Mouse (Mus musculus) kidney, postnatal 25 days (tissue): ENCODE results near the gene Arhgap5.

Source experiments
- DNase-seq, 2 experiments: peaks; one replicate each; pipeline ENCODE4 v3.0.0; 2021; ENCODE audit warnings: mixed read lengths in 2 of 2

Arhgap5 gene

GRCm38 (mm10) chr12:52503456-52504320 lies at the start of gene Arhgap5:
TSS of gene Arhgap5 (plus strand) at chr12:52503972.
- DNase-seq, result peak; percentile 97 to 99

GRCm38 (mm10) chr12:52464593-52464992 lies 39.2 kb upstream of the Arhgap5 start:
- DNase-seq, result no peak

GRCm38 (mm10) chr12:52471621-52472020 lies 32.2 kb upstream of the Arhgap5 start:
- no peak for DNase-seq

GRCm38 (mm10) chr12:52473988-52474968 lies 29.5 kb upstream of the Arhgap5 start:
- DNase-seq, result no peak

- DNase-seq, result no peak
Observed at GRCm38 (mm10) chr12:52476036-52476435, 27.7 kb upstream of the Arhgap5 start.

GRCm38 (mm10) chr12:52478611-52479010 lies 25.2 kb upstream of the Arhgap5 start:
- no peak for DNase-seq

- DNase-seq, result no peak
Observed at GRCm38 (mm10) chr12:52479323-52479722, 24.4 kb upstream of the Arhgap5 start.

- DNase-seq, result peak in 1 of 2 experiments; percentile 42
Observed at GRCm38 (mm10) chr12:52480851-52481250, 22.9 kb upstream of the Arhgap5 start.

GRCm38 (mm10) chr12:52481969-52482550 lies 21.7 kb upstream of the Arhgap5 start:
- no peak for DNase-seq

GRCm38 (mm10) chr12:52483219-52483618 lies 20.6 kb upstream of the Arhgap5 start:
- no peak for DNase-seq

- DNase-seq, result no peak
Observed at GRCm38 (mm10) chr12:52488266-52488975, 15.4 kb upstream of the Arhgap5 start.

GRCm38 (mm10) chr12:52493281-52493681 lies 10.5 kb upstream of the Arhgap5 start:
- no peak for DNase-seq

GRCm38 (mm10) chr12:52497209-52497608 lies 6.6 kb upstream of the Arhgap5 start:
- no peak for DNase-seq

GRCm38 (mm10) chr12:52500915-52501833 lies 2.6 kb upstream of the Arhgap5 start:
- DNase-seq, result peak in 1 of 2 experiments; percentile 54

- DNase-seq, result no peak
Observed at GRCm38 (mm10) chr12:52502161-52502560, 1.6 kb upstream of the Arhgap5 start.

- DNase-seq, result no peak
Observed at GRCm38 (mm10) chr12:52503131-52503455, 679 bp upstream of the Arhgap5 start.

- peak; percentile 51 to 77 for DNase-seq
Observed at GRCm38 (mm10) chr12:52504331-52505181, 784 bp downstream of the Arhgap5 start.

GRCm38 (mm10) chr12:52524699-52525098 lies 20.9 kb downstream of the Arhgap5 start:
- DNase-seq, result no peak

GRCm38 (mm10) chr12:52525486-52525885 lies 21.7 kb downstream of the Arhgap5 start:
- DNase-seq, result no peak

- no peak for DNase-seq
Observed at GRCm38 (mm10) chr12:52529740-52530139, 26.0 kb downstream of the Arhgap5 start.
